Mouse (Mus musculus): ENCODE results near the gene Gm47995. TPM values are rescaled to one million over a fixed set of nuclear protein-coding genes. Genes with fewer than 3 reads are reported as not detected.
"Not testable (repeated sequence)": the region's sequence is repeated elsewhere in the genome, so short reads cannot be mapped to it uniquely, and the experiment has no call there.

The Gm47995 gene
- polyA plus RNA-seq, 1 experiment, result not detected

- 57% methylated on average over 4 of the region's 4 CpGs for WGBS
- DNase-seq, result peak; percentile 51
- no peak overlapping the region for H3K4me3 ChIP-seq (ENCODE audit: insufficient read depth, low read depth, low read length)
- H3K27me3 ChIP-seq (replicated peaks; ENCODE audit: control insufficient read depth, insufficient read depth, low read length), result no peaks in the 10 kb centered on the region
- peak overlapping the region; percentile 71; the same call in 1 of the 2 replicates for H3K27ac ChIP-seq (ENCODE audit: insufficient read depth, low read depth, low read length)
- no peaks in the 10 kb centered on the region for H3K36me3 ChIP-seq (ENCODE audit: control insufficient read depth, insufficient read depth, low read length)
- peaks cover 14% of the 10 kb centered on the region; the same call in 1 of the 2 replicates for H3K4me1 ChIP-seq (ENCODE audit: control insufficient read depth, insufficient read depth, low read length)
- TF ChIP-seq CTCF (conservative IDR thresholded peaks at IDR 0.05; ENCODE audit: insufficient read depth, insufficient read length, low read depth, low read length), result no peak
- no peak for TF ChIP-seq POLR2A (IDR thresholded peaks at IDR 0.05; ENCODE audit: low read depth, low read length)
Measured at GRCm38 (mm10) chr1:151188469-151188868, 9.8 kb upstream of the Gm47995 start.

- not testable (repeated sequence) for H3K27me3 ChIP-seq (replicated peaks; ENCODE audit: control insufficient read depth, insufficient read depth, low read length); H3K4me3 ChIP-seq (ENCODE audit: insufficient read depth, low read depth, low read length); H3K36me3 ChIP-seq (ENCODE audit: control insufficient read depth, insufficient read depth, low read length); DNase-seq; H3K27ac ChIP-seq (ENCODE audit: insufficient read depth, low read depth, low read length)
- 100% methylated on average over 1 of the region's 7 CpGs for WGBS
- H3K4me1 ChIP-seq (ENCODE audit: control insufficient read depth, insufficient read depth, low read length), result peaks cover 11% of the 10 kb centered on the region; the same call in 1 of the 2 replicates
Measured at GRCm38 (mm10) chr1:151192075-151192474, 6.2 kb upstream of the Gm47995 start, which contains the start of gene Gm8947. Gene Gm8947 (plus strand): TSS chr1:151192376.

GRCm38 (mm10) chr1:151192739-151193138 lies 5.5 kb upstream of the Gm47995 start:
- peaks cover 10% of the 10 kb centered on the region; the same call in 1 of the 2 replicates for H3K4me1 ChIP-seq (ENCODE audit: control insufficient read depth, insufficient read depth, low read length)
- H3K4me3 ChIP-seq (ENCODE audit: insufficient read depth, low read depth, low read length); DNase-seq; H3K36me3 ChIP-seq (ENCODE audit: control insufficient read depth, insufficient read depth, low read length); H3K27ac ChIP-seq (ENCODE audit: insufficient read depth, low read depth, low read length); H3K27me3 ChIP-seq (replicated peaks; ENCODE audit: control insufficient read depth, insufficient read depth, low read length): not testable (repeated sequence)
- 77% methylated on average over 15 of the region's 15 CpGs for WGBS

GRCm38 (mm10) chr1:151195986-151196385 lies 2.3 kb upstream of the Gm47995 start:
- WGBS, result 53% methylated on average over 4 of the region's 4 CpGs
- H3K4me3 ChIP-seq (ENCODE audit: insufficient read depth, low read depth, low read length); H3K4me1 ChIP-seq (ENCODE audit: control insufficient read depth, insufficient read depth, low read length); H3K27me3 ChIP-seq (replicated peaks; ENCODE audit: control insufficient read depth, insufficient read depth, low read length); H3K36me3 ChIP-seq (ENCODE audit: control insufficient read depth, insufficient read depth, low read length): not testable (repeated sequence)
- peak overlapping the region; percentile 46; the same call in 1 of the 2 replicates for H3K27ac ChIP-seq (ENCODE audit: insufficient read depth, low read depth, low read length)
- peak; percentile 53 for DNase-seq

GRCm38 (mm10) chr1:151196690-151197089 lies 1.6 kb upstream of the Gm47995 start:
- 81% methylated on average over 3 of the region's 3 CpGs for WGBS
- not testable (repeated sequence) for H3K4me1 ChIP-seq (ENCODE audit: control insufficient read depth, insufficient read depth, low read length); H3K36me3 ChIP-seq (ENCODE audit: control insufficient read depth, insufficient read depth, low read length)

GRCm38 (mm10) chr1:151200620-151201019 lies 2.4 kb downstream of the Gm47995 start:
- H3K36me3 ChIP-seq (ENCODE audit: control insufficient read depth, insufficient read depth, low read length); H3K27ac ChIP-seq (ENCODE audit: insufficient read depth, low read depth, low read length); H3K4me1 ChIP-seq (ENCODE audit: control insufficient read depth, insufficient read depth, low read length); H3K4me3 ChIP-seq (ENCODE audit: insufficient read depth, low read depth, low read length); DNase-seq; H3K27me3 ChIP-seq (replicated peaks; ENCODE audit: control insufficient read depth, insufficient read depth, low read length): not testable (repeated sequence)

More at GRCm38 (mm10) chr1:151196690-151197089, 1.6 kb upstream of the Gm47995 start:
- H3K27me3 ChIP-seq (replicated peaks; ENCODE audit: control insufficient read depth, insufficient read depth, low read length); DNase-seq; H3K4me3 ChIP-seq (ENCODE audit: insufficient read depth, low read depth, low read length): not testable (repeated sequence)
- peak overlapping the region; percentile 56 for H3K27ac ChIP-seq (ENCODE audit: insufficient read depth, low read depth, low read length)

- not testable (repeated sequence) for H3K27me3 ChIP-seq (replicated peaks; ENCODE audit: control insufficient read depth, insufficient read depth, low read length); DNase-seq; H3K27ac ChIP-seq (ENCODE audit: insufficient read depth, low read depth, low read length); H3K36me3 ChIP-seq (ENCODE audit: control insufficient read depth, insufficient read depth, low read length); H3K4me1 ChIP-seq (ENCODE audit: control insufficient read depth, insufficient read depth, low read length); H3K4me3 ChIP-seq (ENCODE audit: insufficient read depth, low read depth, low read length)
- 39% methylated on average over 3 of the region's 5 CpGs for WGBS
Measured at GRCm38 (mm10) chr1:151202771-151203170, 4.5 kb downstream of the Gm47995 start.

- not testable (repeated sequence) for H3K4me3 ChIP-seq (ENCODE audit: insufficient read depth, low read depth, low read length); H3K36me3 ChIP-seq (ENCODE audit: control insufficient read depth, insufficient read depth, low read length); DNase-seq; H3K27ac ChIP-seq (ENCODE audit: insufficient read depth, low read depth, low read length); H3K4me1 ChIP-seq (ENCODE audit: control insufficient read depth, insufficient read depth, low read length); H3K27me3 ChIP-seq (replicated peaks; ENCODE audit: control insufficient read depth, insufficient read depth, low read length)
- no CpG with 5 or more reads among the region's 6 CpGs for WGBS
Measured at GRCm38 (mm10) chr1:151203818-151204217, 5.6 kb downstream of the Gm47995 start, which contains the start of gene 3110040M04Rik. Gene 3110040M04Rik (plus strand): TSS chr1:151204121.

GRCm38 (mm10) chr1:151208493-151208892 lies 10.2 kb downstream of the Gm47995 start:
- H3K36me3 ChIP-seq (ENCODE audit: control insufficient read depth, insufficient read depth, low read length); H3K27ac ChIP-seq (ENCODE audit: insufficient read depth, low read depth, low read length); H3K4me3 ChIP-seq (ENCODE audit: insufficient read depth, low read depth, low read length); H3K27me3 ChIP-seq (replicated peaks; ENCODE audit: control insufficient read depth, insufficient read depth, low read length); H3K4me1 ChIP-seq (ENCODE audit: control insufficient read depth, insufficient read depth, low read length); DNase-seq: not testable (repeated sequence)
- WGBS, result 44% methylated on average over 3 of the region's 5 CpGs

- H3K4me3 ChIP-seq (ENCODE audit: insufficient read depth, low read depth, low read length); H3K27ac ChIP-seq (ENCODE audit: insufficient read depth, low read depth, low read length); H3K4me1 ChIP-seq (ENCODE audit: control insufficient read depth, insufficient read depth, low read length); H3K36me3 ChIP-seq (ENCODE audit: control insufficient read depth, insufficient read depth, low read length); DNase-seq; H3K27me3 ChIP-seq (replicated peaks; ENCODE audit: control insufficient read depth, insufficient read depth, low read length): not testable (repeated sequence)
Measured at GRCm38 (mm10) chr1:151208944-151209343, 10.7 kb downstream of the Gm47995 start.

GRCm38 (mm10) chr1:151209824-151210355 lies 11.6 kb downstream of the Gm47995 start, which contains the start of gene Gm47996:
Gene Gm47996 (plus strand): TSS chr1:151210131.
- H3K36me3 ChIP-seq (ENCODE audit: control insufficient read depth, insufficient read depth, low read length); H3K27ac ChIP-seq (ENCODE audit: insufficient read depth, low read depth, low read length); H3K4me1 ChIP-seq (ENCODE audit: control insufficient read depth, insufficient read depth, low read length); H3K27me3 ChIP-seq (replicated peaks; ENCODE audit: control insufficient read depth, insufficient read depth, low read length); DNase-seq; H3K4me3 ChIP-seq (ENCODE audit: insufficient read depth, low read depth, low read length): not testable (repeated sequence)
- 98% methylated on average over 4 of the region's 8 CpGs for WGBS
